Mouse (Mus musculus): ENCODE measurements at regions not wholly inside any gene's neighbourhood (a gene's known extent, or its start where the extent isn't known, plus 50 kb on each side); places are given as distances from the start of the nearest gene placed in this dataset.

DNA sequence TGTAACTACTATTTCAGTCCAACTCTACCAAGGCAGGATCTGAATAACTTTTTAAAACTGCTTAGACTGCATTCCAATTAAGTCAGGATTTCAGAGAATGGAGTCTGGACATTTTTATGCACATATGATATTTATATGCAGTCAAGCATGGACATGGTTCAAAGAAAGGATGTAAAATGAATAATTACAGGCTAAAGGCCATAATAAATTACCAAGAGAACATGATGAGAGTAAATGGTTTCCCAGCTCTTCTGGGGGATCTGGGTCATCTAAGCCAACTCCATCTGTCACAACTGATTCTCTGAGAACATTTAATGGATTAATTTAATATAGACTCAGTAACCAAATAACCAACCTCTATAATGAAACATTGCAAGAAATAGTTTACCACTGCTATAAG is 77.9 kb upstream of the P3h2 start:
- intact Hi-C loops (cut with DNase I), result no loop called here
- no peak for DNase-seq (ENCODE audit: low spot score in 2 of 2)

DNA sequence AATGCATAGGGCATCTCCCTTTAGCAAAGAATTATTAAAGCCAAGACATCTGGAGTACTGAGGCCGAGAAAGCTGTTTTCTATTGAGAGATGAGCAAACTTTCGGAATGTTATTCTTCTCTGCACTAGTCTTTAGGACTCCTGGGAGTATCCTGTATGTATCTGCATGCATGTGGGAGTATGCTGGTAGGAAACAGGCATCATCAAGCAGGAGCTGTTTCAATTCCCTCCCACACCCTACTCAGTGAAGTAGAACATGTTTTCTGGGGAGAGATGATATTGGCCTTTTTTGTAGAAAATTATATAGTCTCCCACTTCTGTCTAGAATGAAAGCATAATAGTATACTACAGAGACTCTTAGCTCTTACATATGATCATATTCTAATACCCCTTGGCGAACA is 76.1 kb upstream of the P3h2 start:
- intact Hi-C loops (cut with DNase I), result no loop called here
- peak in 1 of 2 experiments; percentile 45 for DNase-seq (ENCODE audit: low spot score in 2 of 2)

GRCm38 (mm10) chr16:26171441-26171840 is 65.9 kb upstream of the P3h2 start:
- no peak for DNase-seq (ENCODE audit: low spot score in 2 of 2)
- intact Hi-C loops (cut with DNase I), result no loop called here

- DNase-seq (ENCODE audit: low spot score in 2 of 2), result no peak
- intact Hi-C loops (cut with DNase I), result no loop called here
These were observed 63.8 kb upstream of the P3h2 start for GRCm38 (mm10) chr16:26169382-26169781.

DNA sequence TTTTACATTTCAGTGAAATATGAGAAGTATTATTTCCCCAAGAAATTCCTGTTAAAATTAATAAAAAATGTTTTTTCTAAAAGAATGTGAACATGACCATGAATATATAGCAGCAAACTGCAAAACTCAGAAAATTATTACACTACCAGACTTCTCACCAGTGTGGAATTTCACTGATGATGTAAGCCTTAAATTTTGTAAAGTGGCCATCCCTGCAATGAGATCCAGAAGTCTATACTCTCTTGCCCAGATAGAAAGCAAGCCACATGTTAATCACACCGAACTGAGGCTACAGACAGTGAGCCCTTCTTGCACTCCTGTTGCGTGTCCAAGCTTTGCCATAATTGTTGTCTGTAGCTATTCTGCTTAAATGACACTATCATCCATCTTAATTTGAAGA is 62.6 kb upstream of the P3h2 start:
- DNase-seq (ENCODE audit: low spot score in 2 of 2), result no peak
- intact Hi-C loops (cut with DNase I), result no loop called here

DNA sequence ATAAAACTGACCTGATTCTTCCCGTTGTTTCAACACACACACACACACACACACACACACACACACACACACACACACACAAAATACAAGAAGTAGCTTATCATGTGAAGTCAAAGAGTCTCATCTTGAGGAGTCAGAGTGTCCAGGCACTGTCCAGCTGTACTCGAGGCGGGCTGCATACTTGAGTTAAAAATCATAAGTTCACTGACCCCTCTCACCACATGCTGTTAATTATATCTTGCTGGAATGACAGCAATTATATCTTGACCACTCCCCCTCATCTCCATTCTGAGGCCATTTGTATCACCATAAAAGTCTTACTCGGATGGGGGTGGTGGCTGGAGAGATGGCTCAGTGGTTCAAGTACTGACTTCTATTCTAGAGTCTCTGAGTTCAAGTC is 58.5 kb upstream of the P3h2 start:
- intact Hi-C loops (cut with DNase I), result no loop called here
- no peak for DNase-seq (ENCODE audit: low spot score in 2 of 2)

- intact Hi-C loops (cut with DNase I), result no loop called here
- no peak for DNase-seq (ENCODE audit: low spot score in 2 of 2)
These were observed 57.8 kb upstream of the P3h2 start for GRCm38 (mm10) chr16:26163401-26163800.

- intact Hi-C loops (cut with DNase I), result no loop called here
- no peak for DNase-seq (ENCODE audit: low spot score in 2 of 2)
These were observed 52.0 kb upstream of the P3h2 start for GRCm38 (mm10) chr16:26157606-26158005.

Data from left cerebral cortex, postnatal 25 days (tissue).